Mouse (Mus musculus) lung, embryonic 16.5 days (tissue): ENCODE measurements at regions not wholly inside any gene's neighbourhood (a gene's known extent, or its start where the extent isn't known, plus 50 kb on each side); places are given as distances from the start of the nearest gene placed in this dataset.

Source experiments
- ATAC-seq: fragments of 200-750 bp; cut with Nextera tagmentation; 2 replicates; pipeline ENCODE4 v1.8.0; 2017; ENCODE audit warnings: low read depth, mild to moderate bottlenecking, moderate library complexity
- H3K27ac ChIP-seq: fragments of 300-500 bp; sonication (generic); 2 replicates; pipeline ENCODE4 v1.5.1; 2014; ENCODE audit warnings: mild to moderate bottlenecking, control low read depth, low read length
- H3K27me3 ChIP-seq: fragments of 300-500 bp; sonication (generic); 2 replicates; pipeline ENCODE4 v1.6.1; 2014; ENCODE audit warnings: low read depth, low read length, mixed read lengths; ENCODE audit not compliant: control insufficient read depth, insufficient read depth
- H3K36me3 ChIP-seq: fragments of 300-500 bp; sonication (generic); 2 replicates; pipeline ENCODE4 v1.6.1; 2014; ENCODE audit warnings: low read length; ENCODE audit not compliant: control insufficient read depth, insufficient read depth
- H3K4me1 ChIP-seq: fragments of 300-500 bp; sonication (generic); replicated peaks from 2 replicates; pipeline ENCODE4 v1.6.1; 2014; ENCODE audit warnings: low read length, mixed read lengths; ENCODE audit not compliant: control insufficient read depth, insufficient read depth
- H3K4me2 ChIP-seq: fragments of 300-500 bp; sonication (generic); 2 replicates; pipeline ENCODE4 v1.6.1; 2014; ENCODE audit warnings: low read depth, low read length, control low read depth
- H3K4me3 ChIP-seq: fragments of 300-500 bp; sonication (generic); 2 replicates; pipeline ENCODE4 v1.5.1; 2014; ENCODE audit warnings: mild to moderate bottlenecking, low read length, control low read depth
- H3K9ac ChIP-seq: fragments of 300-500 bp; sonication (generic); 2 replicates; pipeline ENCODE4 v1.6.1; 2014; ENCODE audit warnings: low read length, control low read depth
- H3K9me3 ChIP-seq: fragments of 300-500 bp; sonication (generic); 2 replicates; pipeline ENCODE4 v1.6.1; 2016; ENCODE audit warnings: low read length; ENCODE audit not compliant: control insufficient read depth
- WGBS: fragments of 180-500 bp; shearing (Covaris S2); extraction: QIAGEN DNeasy Blood & Tissue Kit; methylation state at CpG from one replicate; pipeline ENCODE4 v1.1.7; 2014; 5-methylcytosine and 5-hydroxymethylcytosine counted together

GRCm38 (mm10) chr1:73205788-73206187 is 190.1 kb upstream of the Tnp1 start:
- H3K27ac ChIP-seq = no peak overlapping the region
- H3K4me2 ChIP-seq = no peak overlapping the region
- H3K9ac ChIP-seq = no peak overlapping the region
- H3K4me1 ChIP-seq = no peaks in the 10 kb centered on the region
- H3K27me3 ChIP-seq = no peaks in the 10 kb centered on the region
- no peaks in the 10 kb centered on the region for H3K9me3 ChIP-seq
- no peak overlapping the region for H3K4me3 ChIP-seq
- no peak for ATAC-seq
- 87% methylated on average over 1 of the region's 1 CpGs for WGBS
- no peaks in the 10 kb centered on the region for H3K36me3 ChIP-seq

DNA sequence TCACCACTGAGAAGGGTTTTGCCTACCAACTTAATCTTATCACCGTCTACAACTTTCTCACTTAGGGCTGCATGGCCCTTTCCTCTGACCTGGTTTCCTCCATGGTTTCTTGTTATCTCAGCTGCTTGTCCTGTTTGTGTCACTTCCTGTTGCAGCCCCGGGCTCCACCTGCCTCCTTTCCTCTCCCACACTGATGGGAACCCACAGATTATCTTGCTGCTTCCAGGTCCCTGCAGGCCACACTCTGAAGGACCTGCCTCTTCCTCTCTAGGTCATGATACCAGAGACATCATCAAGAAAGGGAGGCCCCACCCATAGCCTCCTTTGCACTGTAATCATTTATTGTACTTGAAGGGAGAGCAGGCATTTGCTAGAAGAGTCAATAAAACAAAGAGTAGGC is 184.4 kb upstream of the Tnp1 start:
- no peak for ATAC-seq
- H3K9ac ChIP-seq = no peak overlapping the region
- no peak overlapping the region for H3K4me3 ChIP-seq
- no peaks in the 10 kb centered on the region for H3K4me1 ChIP-seq
- no peaks in the 10 kb centered on the region for H3K9me3 ChIP-seq
- H3K27me3 ChIP-seq = no peaks in the 10 kb centered on the region
- WGBS = 53% methylated on average over 2 of the region's 2 CpGs
- H3K4me2 ChIP-seq = no peak overlapping the region
- H3K36me3 ChIP-seq = no peaks in the 10 kb centered on the region
- no peak overlapping the region for H3K27ac ChIP-seq

GRCm38 (mm10) chr1:73190832-73191231 is 175.1 kb upstream of the Tnp1 start:
- 51% methylated on average over 5 of the region's 5 CpGs for WGBS
- Histone ChIP-seq H3K27ac (no peak overlapping the region), H3K27me3 (no peaks in the 10 kb centered on the region), H3K4me2 (no peak overlapping the region), H3K36me3 (no peaks in the 10 kb centered on the region), H3K9me3 (no peaks in the 10 kb centered on the region), H3K4me1 (no peaks in the 10 kb centered on the region), H3K4me3 (no peak overlapping the region), H3K9ac (no peak overlapping the region)
- no peak for ATAC-seq

GRCm38 (mm10) chr1:73188796-73189195 is 173.1 kb upstream of the Tnp1 start:
- H3K27me3 ChIP-seq = no peaks in the 10 kb centered on the region
- H3K27ac ChIP-seq = peak overlapping the region; percentile 40; the same call in 1 of the 2 replicates
- peak; percentile 62 for ATAC-seq
- no peak overlapping the region for H3K4me2 ChIP-seq
- H3K36me3 ChIP-seq = no peaks in the 10 kb centered on the region
- H3K4me1 ChIP-seq = no peaks in the 10 kb centered on the region
- no peak overlapping the region for H3K4me3 ChIP-seq
- 63% methylated on average over 2 of the region's 2 CpGs for WGBS
- no peaks in the 10 kb centered on the region for H3K9me3 ChIP-seq
- no peak overlapping the region for H3K9ac ChIP-seq

GRCm38 (mm10) chr1:73184477-73184876 is 168.8 kb upstream of the Tnp1 start:
- no peaks in the 10 kb centered on the region for H3K27me3 ChIP-seq
- H3K4me3 ChIP-seq = no peak overlapping the region
- no peaks in the 10 kb centered on the region for H3K4me1 ChIP-seq
- no peaks in the 10 kb centered on the region for H3K36me3 ChIP-seq
- H3K9ac ChIP-seq = no peak overlapping the region
- no peak overlapping the region for H3K4me2 ChIP-seq
- H3K27ac ChIP-seq = no peak overlapping the region
- ATAC-seq = no peak
- 62% methylated on average over 6 of the region's 6 CpGs for WGBS
- H3K9me3 ChIP-seq = no peaks in the 10 kb centered on the region

GRCm38 (mm10) chr1:73178810-73179209 is 163.1 kb upstream of the Tnp1 start:
- no peaks in the 10 kb centered on the region for H3K4me1 ChIP-seq
- no peak overlapping the region for H3K4me3 ChIP-seq
- H3K4me2 ChIP-seq = no peak overlapping the region
- ATAC-seq = no peak
- no peaks in the 10 kb centered on the region for H3K36me3 ChIP-seq
- 70% methylated on average over 3 of the region's 3 CpGs for WGBS
- H3K27me3 ChIP-seq = no peaks in the 10 kb centered on the region
- no peak overlapping the region for H3K27ac ChIP-seq
- no peak overlapping the region for H3K9ac ChIP-seq
- no peaks in the 10 kb centered on the region for H3K9me3 ChIP-seq

- no peak overlapping the region for H3K27ac ChIP-seq
- no peak overlapping the region for H3K9ac ChIP-seq
- H3K27me3 ChIP-seq = no peaks in the 10 kb centered on the region
- H3K9me3 ChIP-seq = no peaks in the 10 kb centered on the region
- no peaks in the 10 kb centered on the region for H3K36me3 ChIP-seq
- no peak overlapping the region for H3K4me3 ChIP-seq
- no peak for ATAC-seq
- H3K4me1 ChIP-seq = no peaks in the 10 kb centered on the region
- WGBS = 92% methylated on average over 3 of the region's 3 CpGs
- no peak overlapping the region for H3K4me2 ChIP-seq
These were observed 161.4 kb upstream of the Tnp1 start for GRCm38 (mm10) chr1:73177076-73177475.

GRCm38 (mm10) chr1:73170668-73171008 is 154.9 kb upstream of the Tnp1 start:
- Histone ChIP-seq H3K4me3 (no peak overlapping the region), H3K4me1 (peaks cover 7% of the 10 kb centered on the region; the same call in 1 of the 2 replicates), H3K9ac (no peak overlapping the region), H3K27me3 (no peaks in the 10 kb centered on the region), H3K9me3 (peaks cover 7% of the 10 kb centered on the region), H3K27ac (no peak overlapping the region), H3K4me2 (no peak overlapping the region), H3K36me3 (no peaks in the 10 kb centered on the region)
- WGBS = 54% methylated on average over 3 of the region's 3 CpGs
- ATAC-seq = no peak

DNA sequence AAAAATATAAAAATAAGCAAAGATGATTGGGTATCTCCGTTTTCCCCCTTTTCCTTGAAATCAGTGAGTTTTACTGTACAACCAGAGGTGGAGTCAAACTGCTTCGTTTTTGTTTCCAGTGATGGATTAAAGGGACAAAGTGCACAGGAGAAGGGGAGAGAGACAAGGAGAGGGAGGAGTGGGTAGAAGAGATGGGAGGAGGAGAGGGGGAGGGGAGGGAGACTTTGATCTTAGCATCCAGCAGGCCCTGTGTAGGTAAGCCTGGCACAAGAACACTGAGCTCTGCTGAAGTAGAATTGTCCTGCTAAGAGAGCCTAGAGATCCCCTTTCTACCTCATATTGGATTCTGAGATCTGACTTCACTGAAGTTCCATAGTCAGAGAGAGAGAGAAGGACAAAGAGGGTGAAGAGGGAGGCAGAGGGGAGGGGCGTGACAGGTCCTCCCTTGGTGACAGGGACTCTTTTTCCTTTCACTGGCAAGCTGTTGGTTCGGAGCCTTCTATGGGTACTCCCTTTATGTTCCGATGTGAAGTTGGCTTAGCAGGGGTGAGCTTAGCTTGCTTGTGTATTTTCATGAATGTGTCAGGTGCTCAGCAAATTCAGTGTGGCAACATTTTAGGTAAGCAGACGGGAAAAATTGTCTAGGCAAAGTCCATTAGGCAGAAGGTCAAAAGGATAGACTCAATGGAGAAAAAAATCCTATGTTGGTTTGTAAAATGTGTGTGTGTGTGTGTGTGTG is 154.4 kb upstream of the Tnp1 start:
- no peak for ATAC-seq

More for the DNA sequence above, 154.4 kb upstream of the Tnp1 start:
- H3K4me2 ChIP-seq = no peak overlapping the region
- no peak overlapping the region for H3K9ac ChIP-seq
- no peak overlapping the region for H3K27ac ChIP-seq
- no peak overlapping the region for H3K4me3 ChIP-seq
- H3K27me3 ChIP-seq = no peaks in the 10 kb centered on the region
- no peaks in the 10 kb centered on the region for H3K36me3 ChIP-seq
- peaks cover 7% of the 10 kb centered on the region; the same call in 1 of the 2 replicates for H3K4me1 ChIP-seq
- peaks cover 7% of the 10 kb centered on the region for H3K9me3 ChIP-seq
- 53% methylated on average over 6 of the region's 6 CpGs for WGBS
